Mouse (Mus musculus) kidney, embryonic 15.5 days (tissue): ENCODE data around the gene Sacm1l. TPM values are rescaled to one million over a fixed set of nuclear protein-coding genes. Genes with fewer than 3 reads are reported as not detected.

Source experiments
- ATAC-seq: fragments of 200-750 bp; cut with Nextera tagmentation; replicated peaks from 2 replicates; pipeline ENCODE4 v1.8.0; 2017; ENCODE audit warnings: moderate TSS enrichment; ENCODE audit not compliant: low FRiP score
- H3K27ac ChIP-seq: fragments of 300-500 bp; sonication (generic); 2 replicates; pipeline ENCODE4 v1.5.1; 2015; ENCODE audit warnings: mild to moderate bottlenecking, inconsistent platforms
- H3K27me3 ChIP-seq: fragments of 300-500 bp; sonication (generic); 2 replicates; pipeline ENCODE4 v1.6.1; 2015; ENCODE audit warnings: inconsistent platforms
- H3K36me3 ChIP-seq: fragments of 300-500 bp; sonication (generic); 2 replicates; pipeline ENCODE4 v1.6.1; 2015; ENCODE audit warnings: inconsistent platforms
- H3K4me1 ChIP-seq: fragments of 300-500 bp; sonication (generic); 2 replicates; pipeline ENCODE4 v1.6.1; 2015; ENCODE audit warnings: inconsistent platforms
- H3K4me2 ChIP-seq: fragments of 300-500 bp; sonication (generic); 2 replicates; pipeline ENCODE4 v1.6.1; 2015; ENCODE audit warnings: moderate library complexity, mild to moderate bottlenecking, inconsistent platforms
- H3K4me3 ChIP-seq: fragments of 300-500 bp; sonication (generic); replicated peaks from 2 replicates; pipeline ENCODE4 v1.5.1; 2015; ENCODE audit warnings: mild to moderate bottlenecking, inconsistent platforms
- H3K9ac ChIP-seq: fragments of 300-500 bp; sonication (generic); 2 replicates; pipeline ENCODE4 v1.6.1; 2015; ENCODE audit warnings: mild to moderate bottlenecking, inconsistent platforms
- H3K9me3 ChIP-seq: fragments of 300-500 bp; sonication (generic); replicated peaks from 2 replicates; pipeline ENCODE4 v1.6.1; 2016; ENCODE audit warnings: inconsistent platforms
- WGBS: fragments of 180-500 bp; shearing (Covaris S2); methylation state at CpG from one replicate; pipeline ENCODE4 v1.1.7; 2015; ENCODE audit warnings: mixed read lengths; 5-methylcytosine and 5-hydroxymethylcytosine counted together
- polyA plus RNA-seq: library from polyadenylated mRNA; unstranded; fragments of >200 nt; fragmentation: Nextera tagmentation; extraction: Ambion mirVana; gene quantifications from 2 replicates; pipeline ENCODE4 v1.2.1, GENCODE M21; 2015

Sacm1l gene
- polyA plus RNA-seq, 1 experiment from 2014 or later = 56.1 TPM

GRCm38 (mm10) chr9:123510926-123511325, 18.6 kb upstream of the Sacm1l start:
- H3K4me3 ChIP-seq = no peak overlapping the region
- H3K27ac ChIP-seq = peak overlapping the region; percentile 75
- H3K9me3 ChIP-seq = no peaks in the 10 kb centered on the region
- H3K4me2 ChIP-seq = no peak overlapping the region
- WGBS = 87% methylated on average over 5 of the region's 5 CpGs
- H3K36me3 ChIP-seq = peaks cover 40% of the 10 kb centered on the region
- H3K9ac ChIP-seq = no peak overlapping the region
- H3K27me3 ChIP-seq = no peaks in the 10 kb centered on the region
- ATAC-seq = 0 out of 2 replicates have a peak, but pooled peaks have one; percentile 28
- peaks cover 23% of the 10 kb centered on the region for H3K4me1 ChIP-seq

- Histone ChIP-seq H3K4me2 (no peak overlapping the region), H3K4me1 (peaks cover 14% of the 10 kb centered on the region), H3K27me3 (no peaks in the 10 kb centered on the region), H3K36me3 (peaks cover 54% of the 10 kb centered on the region), H3K9ac (no peak overlapping the region), H3K4me3 (no peak overlapping the region), H3K27ac (no peak overlapping the region), H3K9me3 (no peaks in the 10 kb centered on the region)
- no peak for ATAC-seq
- 84% methylated on average over 2 of the region's 2 CpGs for WGBS
Observed at GRCm38 (mm10) chr9:123512482-123512881, 17.1 kb upstream of the Sacm1l start.

- peaks cover 80% of the 10 kb centered on the region for H3K36me3 ChIP-seq
Observed at GRCm38 (mm10) chr9:123515087-123515486, 14.5 kb upstream of the Sacm1l start.

GRCm38 (mm10) chr9:123516641-123517385, 12.7 kb upstream of the Sacm1l start:
- H3K4me1 ChIP-seq = peaks cover 10% of the 10 kb centered on the region
- no peaks in the 10 kb centered on the region for H3K27me3 ChIP-seq
- no peak overlapping the region for H3K4me3 ChIP-seq
- H3K9me3 ChIP-seq = no peaks in the 10 kb centered on the region
- peaks cover 72% of the 10 kb centered on the region for H3K36me3 ChIP-seq
- 87% methylated on average over 7 of the region's 7 CpGs for WGBS
- no peak overlapping the region for H3K9ac ChIP-seq
- no peak overlapping the region for H3K4me2 ChIP-seq
- H3K27ac ChIP-seq = no peak overlapping the region
- no peak for ATAC-seq

More at GRCm38 (mm10) chr9:123515087-123515486, 14.5 kb upstream of the Sacm1l start:
- H3K9me3 ChIP-seq = no peaks in the 10 kb centered on the region
- no peak for ATAC-seq
- H3K27ac ChIP-seq = no peak overlapping the region
- no peaks in the 10 kb centered on the region for H3K27me3 ChIP-seq
- no peak overlapping the region for H3K9ac ChIP-seq
- 92% methylated on average over 2 of the region's 2 CpGs for WGBS
- H3K4me3 ChIP-seq = no peak overlapping the region
- peaks cover 13% of the 10 kb centered on the region for H3K4me1 ChIP-seq
- no peak overlapping the region for H3K4me2 ChIP-seq

GRCm38 (mm10) chr9:123518969-123519894, 10.3 kb upstream of the Sacm1l start:
- no peak overlapping the region for H3K4me2 ChIP-seq
- 85% methylated on average over 13 of the region's 13 CpGs for WGBS
- H3K4me3 ChIP-seq = no peak overlapping the region
- H3K27me3 ChIP-seq = no peaks in the 10 kb centered on the region
- H3K4me1 ChIP-seq = peaks cover 10% of the 10 kb centered on the region
- no peaks in the 10 kb centered on the region for H3K9me3 ChIP-seq
- no peak overlapping the region for H3K9ac ChIP-seq
- no peak overlapping the region for H3K27ac ChIP-seq
- peaks cover 53% of the 10 kb centered on the region for H3K36me3 ChIP-seq
- no peak for ATAC-seq

- Histone ChIP-seq H3K9me3 (no peaks in the 10 kb centered on the region), H3K36me3 (peaks cover 50% of the 10 kb centered on the region), H3K4me1 (peaks cover 13% of the 10 kb centered on the region), H3K27ac (peak overlapping the region; percentile 51; the same call in 1 of the 2 replicates), H3K27me3 (no peaks in the 10 kb centered on the region), H3K4me3 (no peak overlapping the region), H3K4me2 (no peak overlapping the region), H3K9ac (no peak overlapping the region)
- ATAC-seq = no peak
- 62% methylated on average over 3 of the region's 3 CpGs for WGBS
Observed at GRCm38 (mm10) chr9:123520735-123521134, 8.8 kb upstream of the Sacm1l start.

- Histone ChIP-seq H3K4me2 (no peak overlapping the region), H3K27ac (no peak overlapping the region), H3K9ac (no peak overlapping the region), H3K4me1 (peaks cover 21% of the 10 kb centered on the region), H3K4me3 (no peak overlapping the region), H3K27me3 (no peaks in the 10 kb centered on the region), H3K9me3 (no peaks in the 10 kb centered on the region), H3K36me3 (peaks cover 24% of the 10 kb centered on the region)
- 39% methylated on average over 3 of the region's 3 CpGs for WGBS
- no peak for ATAC-seq
Observed at GRCm38 (mm10) chr9:123523676-123524075, 5.9 kb upstream of the Sacm1l start.

GRCm38 (mm10) chr9:123525095-123525494, 4.5 kb upstream of the Sacm1l start:
- H3K9ac ChIP-seq = no peak overlapping the region
- no peak for ATAC-seq
- H3K36me3 ChIP-seq = peaks cover 10% of the 10 kb centered on the region
- H3K27ac ChIP-seq = no peak overlapping the region
- H3K4me2 ChIP-seq = no peak overlapping the region
- H3K4me3 ChIP-seq = no peak overlapping the region
- H3K9me3 ChIP-seq = no peaks in the 10 kb centered on the region
- peaks cover 18% of the 10 kb centered on the region for H3K4me1 ChIP-seq
- H3K27me3 ChIP-seq = no peaks in the 10 kb centered on the region
- WGBS = 0% methylated on average over 1 of the region's 1 CpGs

- H3K27ac ChIP-seq = no peak overlapping the region
- H3K4me3 ChIP-seq = no peak overlapping the region
- H3K4me2 ChIP-seq = no peak overlapping the region
- 74% methylated on average over 5 of the region's 5 CpGs for WGBS
- ATAC-seq = no peak
- H3K27me3 ChIP-seq = no peaks in the 10 kb centered on the region
- peaks cover 20% of the 10 kb centered on the region for H3K4me1 ChIP-seq
- H3K9me3 ChIP-seq = no peaks in the 10 kb centered on the region
- H3K9ac ChIP-seq = no peak overlapping the region
- H3K36me3 ChIP-seq = no peaks in the 10 kb centered on the region
Observed at GRCm38 (mm10) chr9:123526502-123526901, 3.1 kb upstream of the Sacm1l start.

GRCm38 (mm10) chr9:123528087-123528925, 1.3 kb upstream of the Sacm1l start:
- ATAC-seq = no peak
- 27% methylated on average over 6 of the region's 6 CpGs for WGBS
- peak overlapping the region; percentile 41 for H3K9ac ChIP-seq

GRCm38 (mm10) chr9:123528926-123529295, 648 bp upstream of the Sacm1l start:
- no peaks in the 10 kb centered on the region for H3K9me3 ChIP-seq
- no peaks in the 10 kb centered on the region for H3K27me3 ChIP-seq
- peak overlapping the region; percentile 61 for H3K4me2 ChIP-seq
- H3K4me1 ChIP-seq = peaks cover 33% of the 10 kb centered on the region
- H3K27ac ChIP-seq = peak overlapping the region; percentile 91
- H3K36me3 ChIP-seq = no peaks in the 10 kb centered on the region
- peak overlapping the region; percentile 84 for H3K4me3 ChIP-seq
- ATAC-seq = peak; percentile 46
- under 1% methylated on average over 17 of the region's 17 CpGs for WGBS
- peak overlapping the region; percentile 41 for H3K9ac ChIP-seq

More at GRCm38 (mm10) chr9:123528087-123528925, 1.3 kb upstream of the Sacm1l start:
- Histone ChIP-seq H3K4me2 (peak overlapping the region; percentile 61), H3K9me3 (no peaks in the 10 kb centered on the region), H3K36me3 (no peaks in the 10 kb centered on the region), H3K27me3 (no peaks in the 10 kb centered on the region), H3K4me3 (peak overlapping the region; percentile 84), H3K4me1 (peaks cover 33% of the 10 kb centered on the region), H3K27ac (peak overlapping the region; percentile 91)
